Mouse (Mus musculus): ENCODE results near the gene Micu1.

- no peak for TF ChIP-seq CTCF (IDR thresholded peaks at IDR 0.05; ENCODE audit: borderline replicate concordance, control insufficient read depth, extremely low read depth, insufficient read depth, low read length, poor library complexity)
- no peak for TF ChIP-seq POLR2A (IDR thresholded peaks at IDR 0.05; ENCODE audit: control insufficient read depth, extremely low read depth, insufficient read depth, low read length, poor library complexity)
These were observed 110.7 kb downstream of the Micu1 start for GRCm38 (mm10) chr10:59812939-59813338.

Data from thymus, adult 2 months (tissue).